Mouse (Mus musculus) cerebellum, adult 2 months (tissue): ENCODE data around the gene Rnf149. TPM values are rescaled to one million over a fixed set of nuclear protein-coding genes. Genes with fewer than 3 reads are reported as not detected.

Source experiments
- DNase-seq, 2 experiments: peaks; one replicate each; pipeline ENCODE4 v3.0.0; 2021
- H3K27ac ChIP-seq: fragments of 200-500 bp; 2 replicates; pipeline ENCODE4 v1.5.1; 2012; ENCODE audit warnings: low read length, control low read depth, inconsistent platforms; ENCODE audit not compliant: insufficient read depth
- H3K27me3 ChIP-seq: fragments of 200-500 bp; 2 replicates; pipeline ENCODE4 v1.6.1; 2012; ENCODE audit warnings: inconsistent platforms, mild to moderate bottlenecking, low read length, moderate library complexity; ENCODE audit not compliant: control insufficient read depth, insufficient read depth
- H3K4me1 ChIP-seq: fragments of 200-500 bp; 2 replicates; pipeline ENCODE4 v1.6.1; 2011; ENCODE audit warnings: low read length; ENCODE audit not compliant: control insufficient read depth, insufficient read depth
- H3K4me3 ChIP-seq: fragments of 200-500 bp; replicated peaks from 2 replicates; pipeline ENCODE3; 2011; ENCODE audit warnings: mild to moderate bottlenecking, low read depth, low read length, control low read depth; ENCODE audit not compliant: insufficient read depth
- CTCF ChIP-seq: fragments of 200-500 bp; IDR thresholded peaks from 2 replicates; pipeline ENCODE4 v1.5.1; 2011; ENCODE audit warnings: low read depth, mild to moderate bottlenecking, control low read depth, low read length, moderate library complexity, borderline replicate concordance; ENCODE audit not compliant: insufficient read depth
- POLR2A ChIP-seq: fragments of 200-500 bp; IDR thresholded peaks from 2 replicates; pipeline ENCODE4 v1.6.1; 2011; ENCODE audit warnings: low read length, control low read depth, borderline replicate concordance; ENCODE audit not compliant: insufficient read depth
- WGBS: fragments of 180-500 bp; shearing (Covaris S2); methylation state at CpG from one replicate; pipeline ENCODE4 v1.1.7; 2018; 5-methylcytosine and 5-hydroxymethylcytosine counted together
- polyA plus RNA-seq: library from polyadenylated mRNA; depleted of rRNA; stranded (reverse); fragments of >200 nt; gene quantifications from 2 replicates; pipeline ENCODE4 v1.2.3, GENCODE M21; 2012

Rnf149 gene
- polyA plus RNA-seq, 1 experiment, result 26.3 TPM

GRCm38 (mm10) chr1:39585416-39585815 is 8.2 kb upstream of the Rnf149 start:
- TF ChIP-seq CTCF (no peak), POLR2A (no peak)
- no peak overlapping the region for H3K4me3 ChIP-seq
- no peaks in the 10 kb centered on the region; the same call in 1 of the 2 replicates for H3K4me1 ChIP-seq
- 90% methylated on average over 9 of the region's 9 CpGs for WGBS
- no peak for DNase-seq
- H3K27ac ChIP-seq, result no peak overlapping the region
- H3K27me3 ChIP-seq, result no peaks in the 10 kb centered on the region

- no peak for DNase-seq
- H3K4me3 ChIP-seq, result no peak overlapping the region
- no peaks in the 10 kb centered on the region for H3K4me1 ChIP-seq
- WGBS, result 89% methylated on average over 9 of the region's 9 CpGs
- no peaks in the 10 kb centered on the region for H3K27me3 ChIP-seq
- TF ChIP-seq CTCF, result no peak
- no peak for TF ChIP-seq POLR2A
- H3K27ac ChIP-seq, result no peak overlapping the region
These were observed 6.0 kb upstream of the Rnf149 start for GRCm38 (mm10) chr1:39583173-39583572.

GRCm38 (mm10) chr1:39581215-39581614 is 4.0 kb upstream of the Rnf149 start:
- H3K4me3 ChIP-seq, result no peak overlapping the region
- TF ChIP-seq POLR2A, result no peak
- TF ChIP-seq CTCF, result no peak
- DNase-seq, result no peak
- no peak overlapping the region for H3K27ac ChIP-seq
- 63% methylated on average over 2 of the region's 3 CpGs for WGBS
- no peaks in the 10 kb centered on the region for H3K4me1 ChIP-seq
- no peaks in the 10 kb centered on the region for H3K27me3 ChIP-seq

- Histone ChIP-seq H3K27me3 (no peaks in the 10 kb centered on the region), H3K4me3 (no peak overlapping the region), H3K27ac (no peak overlapping the region), H3K4me1 (peaks cover 4% of the 10 kb centered on the region; the same call in 1 of the 2 replicates)
- WGBS, result 83% methylated on average over 6 of the region's 6 CpGs
- no peak for DNase-seq
- no peak for TF ChIP-seq CTCF
- no peak for TF ChIP-seq POLR2A
These were observed 1.9 kb upstream of the Rnf149 start for GRCm38 (mm10) chr1:39579139-39579538.

DNA sequence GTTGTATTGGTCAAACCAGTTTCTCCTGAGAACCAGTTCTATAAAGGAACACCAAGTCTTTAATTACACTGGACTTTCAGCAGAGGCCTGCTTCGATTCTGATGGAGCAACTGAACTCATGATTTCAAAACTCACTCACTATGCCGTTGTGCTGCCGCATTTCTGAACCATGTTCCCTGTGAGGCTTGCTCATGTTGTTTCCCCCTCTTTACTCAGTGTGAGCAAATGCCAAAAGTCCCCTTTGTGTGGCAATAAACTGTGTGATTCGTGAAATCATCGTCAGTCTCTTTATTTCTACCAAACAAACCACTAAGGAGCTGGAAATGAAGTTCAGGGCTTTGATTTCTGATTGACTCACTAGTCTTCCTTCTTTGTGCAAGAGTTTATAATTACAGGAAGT is 1.2 kb upstream of the Rnf149 start:
- TF ChIP-seq CTCF (no peak), POLR2A (no peak)
- Histone ChIP-seq H3K27ac (no peak overlapping the region), H3K4me3 (no peak overlapping the region), H3K4me1 (peaks cover 4% of the 10 kb centered on the region; the same call in 1 of the 2 replicates), H3K27me3 (no peaks in the 10 kb centered on the region)
- DNase-seq, result no peak
- WGBS, result 89% methylated on average over 5 of the region's 5 CpGs

GRCm38 (mm10) chr1:39576431-39577243 is 568 bp downstream of the Rnf149 start:
- Histone ChIP-seq H3K27ac (peak overlapping the region; percentile 44), H3K4me1 (peaks cover 4% of the 10 kb centered on the region; the same call in 1 of the 2 replicates), H3K4me3 (peak overlapping the region; percentile 76), H3K27me3 (no peaks in the 10 kb centered on the region)
- peak in 1 of 2 experiments; percentile 69 for DNase-seq
- WGBS, result under 1% methylated on average over 87 of the region's 88 CpGs
- no peak for TF ChIP-seq POLR2A
- TF ChIP-seq CTCF, result no peak

GRCm38 (mm10) chr1:39575778-39576375 is 1.3 kb downstream of the Rnf149 start:
- 24% methylated on average over 8 of the region's 8 CpGs for WGBS
- H3K4me3 ChIP-seq, result peak overlapping the region; percentile 76
- TF ChIP-seq POLR2A (no peak), CTCF (no peak)
- H3K27ac ChIP-seq, result no peak overlapping the region
- H3K4me1 ChIP-seq, result peaks cover 4% of the 10 kb centered on the region; the same call in 1 of the 2 replicates
- no peaks in the 10 kb centered on the region for H3K27me3 ChIP-seq
- DNase-seq, result no peak

GRCm38 (mm10) chr1:39573890-39574289 is 3.3 kb downstream of the Rnf149 start:
- Histone ChIP-seq H3K4me1 (peaks cover 4% of the 10 kb centered on the region; the same call in 1 of the 2 replicates), H3K4me3 (no peak overlapping the region), H3K27me3 (no peaks in the 10 kb centered on the region), H3K27ac (no peak overlapping the region)
- WGBS, result 93% methylated on average over 7 of the region's 7 CpGs
- DNase-seq, result no peak
- TF ChIP-seq POLR2A (no peak), CTCF (no peak)
